Mouse (Mus musculus): ENCODE results near the gene Frmd5.

The Frmd5 gene

DNA sequence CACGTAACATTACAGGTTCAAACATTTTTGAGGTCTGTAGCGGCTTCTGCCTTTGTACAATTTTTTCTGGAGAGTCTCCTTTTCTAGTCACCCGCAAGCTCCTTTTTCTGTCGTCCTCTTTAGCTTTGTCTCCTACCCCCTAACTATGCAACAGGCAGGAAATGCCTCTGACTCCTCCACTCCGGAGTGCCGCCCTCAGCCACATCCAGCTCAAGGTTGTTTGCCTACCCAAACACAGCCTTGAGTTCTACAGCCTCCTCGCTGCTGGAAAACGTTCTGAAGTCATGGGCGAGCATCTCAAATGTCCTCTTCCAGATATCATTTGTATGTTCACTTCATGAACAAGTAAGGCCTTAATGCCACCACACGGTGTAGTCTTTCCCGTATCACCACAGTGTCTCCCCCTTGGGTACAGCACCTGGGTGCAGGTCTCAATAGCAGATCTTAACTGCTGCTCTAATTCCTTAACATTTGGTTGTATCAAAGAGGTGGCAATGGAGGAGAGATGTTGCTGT, 45.5 kb downstream of the Frmd5 start:
- DNase-seq: no peak

DNA sequence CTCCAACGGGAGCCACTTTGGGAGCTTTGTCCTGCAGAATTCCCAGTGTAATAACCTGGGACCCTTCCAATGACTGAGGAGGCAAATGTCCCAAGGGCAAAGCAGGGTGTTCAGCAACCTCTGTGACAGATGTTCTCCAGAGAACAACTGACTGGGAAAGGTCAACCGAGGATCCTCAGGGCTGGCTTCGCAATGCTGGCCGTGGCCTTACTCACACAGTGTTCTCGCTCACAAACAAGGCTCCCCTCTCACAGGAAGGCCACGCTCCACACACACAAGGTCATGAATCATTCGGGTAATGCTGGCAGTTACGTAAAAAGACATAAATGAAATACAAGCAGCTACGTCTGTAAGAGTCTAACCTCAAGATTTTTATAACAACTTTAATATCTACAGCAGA, 46.2 kb downstream of the Frmd5 start:
- DNase-seq: no peak

DNA sequence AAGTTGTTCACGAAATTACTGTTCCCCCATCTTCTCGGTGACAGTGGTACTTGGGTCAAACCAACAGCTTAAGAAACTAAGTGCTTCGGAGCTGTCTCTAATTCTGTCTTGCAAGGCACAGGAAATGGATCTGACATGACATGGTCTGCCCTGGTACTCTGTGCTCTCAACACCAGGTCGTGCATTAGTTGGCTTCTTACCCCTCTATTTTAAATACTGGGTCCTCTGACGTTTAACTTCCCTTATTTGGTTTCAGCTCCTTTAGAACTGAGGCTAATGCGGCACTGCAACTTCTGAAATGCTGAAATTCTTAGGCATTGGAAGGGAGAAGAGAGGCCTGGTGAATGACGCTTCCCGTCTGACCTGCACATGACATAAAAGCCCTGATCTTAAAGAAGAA, 48.6 kb downstream of the Frmd5 start:
- no peak for DNase-seq

DNA sequence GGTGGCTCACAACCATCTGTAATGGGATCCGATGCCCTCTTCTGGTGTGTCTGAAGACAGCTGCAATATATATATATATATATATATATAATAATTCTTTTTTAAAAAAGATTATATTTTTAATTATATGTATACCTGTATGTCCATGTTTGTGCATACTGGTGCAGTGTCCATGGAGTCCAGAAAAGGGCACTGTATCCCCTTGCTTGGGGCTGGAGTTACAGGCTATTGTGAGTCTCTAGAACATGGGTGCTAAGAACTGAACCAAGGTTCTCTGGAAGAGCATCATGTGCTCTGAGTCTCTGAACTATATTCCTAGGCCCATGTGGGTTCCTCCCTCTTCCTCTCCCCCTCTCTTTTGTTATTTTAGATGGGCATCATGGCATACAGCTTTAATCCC, 50.6 kb downstream of the Frmd5 start:
- no peak for DNase-seq

DNA sequence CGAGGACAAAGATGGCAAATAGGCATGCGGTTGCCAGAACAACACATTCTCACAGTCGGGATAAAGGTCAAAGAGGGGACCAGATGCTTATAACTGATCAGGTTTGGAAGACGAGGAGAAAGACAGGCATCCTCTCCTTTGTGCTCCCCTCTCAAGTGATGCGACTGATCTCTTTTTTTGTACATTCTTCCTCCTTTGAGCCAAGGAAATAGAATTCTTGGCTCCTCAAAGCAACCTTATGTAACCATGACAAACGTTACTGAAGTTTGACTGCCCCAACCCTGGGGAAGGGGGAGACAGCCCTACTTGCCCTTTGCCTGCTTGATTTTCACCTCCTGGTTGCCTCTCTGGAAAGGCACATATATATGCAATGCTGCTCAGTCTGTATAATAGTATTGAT, 51.8 kb downstream of the Frmd5 start:
- no peak for DNase-seq

DNA sequence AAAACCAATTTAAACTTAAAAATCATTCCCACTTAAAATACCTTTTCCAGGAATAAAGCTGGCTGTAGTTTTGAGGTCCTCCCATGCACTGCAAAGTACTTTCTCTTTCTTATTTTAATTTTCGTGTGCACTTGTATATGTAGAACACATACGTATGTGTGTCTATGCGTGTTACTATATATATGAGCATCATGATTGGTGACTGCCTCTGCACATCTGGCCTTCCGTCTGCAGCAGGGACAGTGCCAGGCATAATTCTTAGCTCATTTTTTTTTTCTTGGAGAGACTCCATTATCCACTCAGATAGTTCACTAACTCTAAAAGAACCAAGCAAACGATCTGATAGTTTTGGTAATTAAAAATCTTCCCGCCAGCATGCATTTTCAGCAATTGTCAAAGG, 56.8 kb downstream of the Frmd5 start:
- DNase-seq: no peak

DNA sequence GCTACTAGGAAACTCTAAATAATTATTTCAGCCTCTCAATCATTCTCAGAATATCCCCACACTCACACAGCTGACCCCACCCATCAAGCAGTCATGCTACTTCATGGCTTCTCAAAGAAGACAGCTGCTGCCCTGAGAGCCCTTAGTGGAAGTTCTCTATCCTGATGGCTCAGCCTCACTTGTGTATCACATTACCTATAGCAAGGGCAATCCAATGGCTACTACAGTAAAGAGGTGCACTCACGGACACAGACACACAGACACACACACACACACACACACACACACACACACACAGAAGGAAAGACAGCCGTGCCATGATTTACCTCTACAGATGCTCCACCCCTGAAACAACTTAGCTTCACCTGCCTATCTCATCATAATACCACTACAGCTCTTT, 65.7 kb downstream of the Frmd5 start:
- DNase-seq: no peak

DNA sequence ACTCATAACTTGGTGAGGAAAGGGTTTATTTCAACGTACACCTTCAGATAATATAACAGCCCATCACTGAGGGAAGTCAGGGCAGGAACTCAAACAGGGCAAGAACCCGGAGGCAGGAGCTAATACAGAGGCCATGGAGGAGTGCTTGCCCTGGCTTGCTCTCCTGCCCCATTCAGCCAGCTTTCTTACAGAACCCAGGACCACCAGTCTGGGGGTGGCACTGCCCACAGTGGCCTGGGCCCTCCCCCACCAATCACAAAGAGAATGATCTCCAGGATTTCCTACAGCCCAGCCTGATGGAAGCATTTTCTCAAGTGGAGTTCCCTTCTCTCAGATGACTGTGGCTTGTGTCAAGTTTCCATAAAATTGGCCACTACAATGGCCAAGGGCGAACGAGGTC, 67.5 kb downstream of the Frmd5 start:
- no peak for DNase-seq

DNA sequence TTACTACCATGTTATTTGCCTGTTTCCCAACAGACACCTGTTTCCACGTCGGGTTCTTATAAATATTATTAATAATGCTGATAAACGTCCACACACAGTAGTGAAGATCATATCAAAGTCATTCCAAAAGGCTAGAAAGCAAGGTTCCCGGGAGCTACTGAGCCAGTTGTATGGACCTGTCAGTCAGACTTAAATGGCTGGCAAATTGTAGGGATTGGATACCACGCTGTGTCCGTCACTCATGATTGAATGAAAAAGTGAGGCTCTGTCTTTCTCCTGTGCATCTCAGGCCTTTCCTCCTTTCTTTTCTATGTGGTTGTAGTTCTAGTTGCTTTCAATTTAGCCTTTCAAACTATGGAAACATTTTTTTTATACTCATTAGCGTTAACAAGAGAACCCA, 73.5 kb downstream of the Frmd5 start:
- no peak for DNase-seq

DNA sequence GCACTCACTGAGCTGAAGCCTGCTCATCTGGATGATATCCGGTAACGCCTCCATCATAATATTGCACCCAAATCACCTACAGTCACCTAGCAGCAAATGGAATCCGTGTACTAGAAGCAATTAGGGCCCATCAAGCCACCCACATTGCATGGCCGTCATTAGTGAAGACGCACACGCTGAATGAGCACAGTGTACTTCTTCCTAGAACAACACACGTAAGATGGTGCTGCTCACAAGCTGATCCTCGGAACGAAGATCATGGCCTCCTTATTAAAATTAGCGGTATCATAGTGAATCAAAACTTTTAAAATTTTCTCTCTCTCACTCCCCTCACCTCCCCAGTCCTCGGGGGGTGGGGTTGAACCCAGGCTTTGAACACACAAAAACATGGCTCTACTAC, 76.4 kb downstream of the Frmd5 start:
- DNase-seq: no peak

DNA sequence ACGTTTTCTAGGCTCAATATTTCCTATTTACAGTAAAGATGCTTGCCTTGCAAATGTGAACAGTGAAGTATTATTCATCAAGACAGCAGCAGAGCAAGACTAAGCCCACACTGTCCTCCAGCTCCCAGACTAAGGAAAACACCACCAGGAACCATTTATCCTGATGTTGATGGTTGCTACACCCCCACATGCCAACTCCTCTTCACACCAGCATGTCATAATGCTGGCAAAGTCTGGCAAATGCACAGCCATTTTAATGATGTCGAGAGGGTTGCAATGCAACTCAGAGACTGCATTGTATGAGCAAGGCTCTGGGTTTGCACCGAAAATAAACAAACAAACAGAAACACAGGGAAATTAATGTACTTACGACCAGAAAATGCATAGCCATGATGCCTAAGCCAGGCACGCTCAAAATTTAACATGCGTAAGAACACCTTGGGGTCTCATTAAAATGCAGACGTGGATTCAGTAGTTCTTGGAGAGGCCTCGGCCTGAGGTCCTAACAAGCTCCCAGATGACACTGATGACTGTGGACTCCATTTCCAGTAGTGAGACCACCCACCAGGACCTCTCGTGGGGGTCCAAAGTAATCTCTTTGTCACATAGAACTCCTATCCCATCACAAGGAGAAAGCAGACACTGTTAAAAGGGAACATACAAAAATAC, 77.8 kb downstream of the Frmd5 start:
- DNase-seq: no peak

DNA sequence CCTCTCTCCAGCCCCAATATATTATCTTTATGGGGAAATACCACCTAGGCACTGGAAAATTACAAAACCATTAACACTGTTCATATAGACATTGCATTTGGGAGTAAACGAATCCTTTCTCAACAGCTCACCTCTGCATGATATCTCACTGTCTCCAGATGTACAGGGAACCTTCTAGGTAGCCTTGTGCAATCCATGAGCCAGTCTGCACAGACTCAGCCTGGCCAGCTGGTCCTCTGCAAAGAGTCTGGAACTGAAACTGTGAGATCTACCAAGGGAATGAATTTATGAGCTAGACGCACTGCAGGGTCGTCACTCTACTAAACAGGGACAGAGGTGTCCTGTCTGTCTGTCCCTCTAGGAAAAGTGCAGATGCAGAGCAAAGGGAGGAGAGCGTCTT, 82.0 kb downstream of the Frmd5 start:
- DNase-seq: no peak

DNA sequence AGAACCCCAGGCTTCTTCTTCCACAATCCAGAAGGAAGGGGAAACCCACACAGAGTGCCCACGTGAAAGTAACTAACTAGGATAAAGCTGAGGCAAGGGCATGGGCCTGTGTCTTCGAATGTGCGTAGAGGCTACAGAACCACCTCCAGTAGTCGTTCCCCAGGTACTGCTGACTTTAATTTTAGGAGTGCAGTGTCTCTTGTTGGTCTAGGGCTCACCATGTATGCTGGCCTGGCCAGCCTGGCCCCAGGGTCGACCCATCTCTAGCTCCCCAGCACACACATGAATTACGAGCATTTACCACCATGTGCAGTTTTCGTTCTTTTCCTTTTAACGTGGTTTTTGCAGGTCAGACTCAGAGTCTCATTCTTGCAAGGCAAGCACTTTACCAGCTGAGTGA, 83.1 kb downstream of the Frmd5 start:
- DNase-seq: no peak

DNA sequence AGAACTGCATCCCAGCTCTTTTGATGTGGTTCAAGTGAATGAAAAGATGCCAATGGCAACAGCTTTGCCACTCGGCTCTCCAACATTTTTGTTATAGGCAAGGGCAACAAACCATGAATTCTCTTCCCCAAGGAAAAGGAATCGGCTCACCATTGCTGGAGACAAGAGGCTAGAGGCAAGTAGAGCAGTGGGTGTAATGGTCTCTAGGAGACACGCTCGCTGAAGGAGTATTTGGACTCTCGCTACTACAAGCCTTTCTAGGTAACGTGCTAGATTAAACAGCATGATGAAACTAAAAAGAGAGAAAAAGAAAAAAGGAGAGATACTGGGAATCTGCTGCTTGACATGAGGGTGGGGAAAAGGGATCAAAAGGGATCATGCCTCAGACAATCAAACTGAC, 87.9 kb downstream of the Frmd5 start:
- no peak for DNase-seq

DNA sequence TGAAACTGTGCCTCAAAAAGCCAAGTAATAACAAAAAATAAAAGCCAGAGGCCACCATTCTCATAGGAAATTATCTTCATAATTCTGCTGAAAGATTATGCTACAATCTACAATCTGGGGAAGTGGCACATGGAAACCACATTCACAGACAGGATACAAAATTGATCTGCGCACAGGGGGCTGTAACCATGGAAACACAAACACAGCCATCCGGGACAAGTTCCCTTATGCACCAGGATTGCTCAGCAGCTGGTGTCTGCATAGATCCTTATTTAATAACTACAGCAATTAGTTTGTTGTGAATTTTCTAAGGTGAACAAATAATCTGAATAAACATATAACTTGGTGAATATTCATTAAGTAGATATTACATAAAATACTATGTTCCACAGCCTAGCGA, 89.8 kb downstream of the Frmd5 start:
- no peak for DNase-seq

DNA sequence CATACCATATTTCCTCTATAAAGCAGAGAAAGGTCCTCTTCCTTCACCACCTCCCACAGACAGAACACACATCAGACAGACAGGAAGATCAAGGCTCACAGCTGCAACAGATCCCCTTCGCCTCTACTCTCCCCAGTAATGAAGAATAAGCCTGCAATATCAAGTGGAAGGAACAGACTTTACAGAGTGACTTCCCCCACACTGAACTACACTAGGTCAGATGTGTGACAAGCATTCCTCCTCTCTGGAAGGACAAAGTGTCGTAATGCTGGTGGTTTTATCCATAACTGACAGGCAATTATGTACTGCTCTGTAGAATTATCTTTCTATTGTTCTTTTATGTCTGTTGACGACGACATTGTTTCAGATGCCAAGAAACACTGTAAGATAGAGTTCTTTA, 93.3 kb downstream of the Frmd5 start:
- no peak for DNase-seq

DNA sequence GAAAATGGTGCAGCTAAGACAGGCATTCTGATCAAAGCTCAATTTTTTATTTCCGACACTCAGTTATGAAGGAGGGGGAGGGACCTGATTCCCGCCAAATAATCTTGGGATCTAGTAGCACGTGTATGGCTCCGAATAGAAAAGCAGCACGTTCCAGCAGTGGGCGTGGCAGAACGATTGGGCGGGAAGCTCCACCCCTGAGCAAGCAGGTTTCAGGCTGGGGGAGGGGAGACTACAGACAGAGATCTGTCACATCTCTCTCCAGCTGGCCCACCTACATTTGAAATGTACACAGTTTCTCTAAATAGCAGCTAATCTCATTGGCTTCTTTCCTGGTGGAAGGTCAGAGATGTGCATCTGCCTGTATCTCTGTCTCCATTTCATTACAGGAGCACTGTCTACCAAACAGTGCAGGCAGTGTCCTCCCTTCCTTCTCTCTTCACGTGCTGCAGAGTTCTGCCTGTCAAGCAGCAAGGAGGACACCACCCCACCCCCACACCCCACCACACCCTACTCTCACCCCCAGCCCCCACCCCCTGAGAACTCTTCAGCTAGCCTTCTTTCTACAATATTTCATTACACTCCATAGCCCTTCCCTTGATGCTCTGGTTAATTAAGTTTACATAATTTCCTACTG, 95.0 kb downstream of the Frmd5 start:
- no peak for DNase-seq

DNA sequence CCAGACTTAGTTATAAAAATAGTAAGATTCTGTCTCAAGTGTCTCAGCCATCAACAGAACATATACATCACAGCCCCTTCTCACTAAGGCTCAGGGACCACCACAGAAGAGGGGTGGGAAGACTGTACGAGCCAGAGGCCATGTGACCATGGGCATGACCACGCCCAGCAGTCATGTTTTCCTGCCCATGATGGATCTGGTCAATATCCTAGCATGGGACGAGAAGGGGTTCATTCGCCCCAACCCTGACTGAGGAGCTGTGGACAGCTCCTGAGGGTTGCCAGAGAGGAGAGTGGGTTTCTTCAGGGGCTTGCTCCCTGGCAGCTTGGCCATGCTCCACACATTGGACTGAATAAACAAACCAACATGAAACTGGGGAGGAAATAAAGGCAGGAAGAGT, 97.8 kb downstream of the Frmd5 start:
- no peak for DNase-seq

DNA sequence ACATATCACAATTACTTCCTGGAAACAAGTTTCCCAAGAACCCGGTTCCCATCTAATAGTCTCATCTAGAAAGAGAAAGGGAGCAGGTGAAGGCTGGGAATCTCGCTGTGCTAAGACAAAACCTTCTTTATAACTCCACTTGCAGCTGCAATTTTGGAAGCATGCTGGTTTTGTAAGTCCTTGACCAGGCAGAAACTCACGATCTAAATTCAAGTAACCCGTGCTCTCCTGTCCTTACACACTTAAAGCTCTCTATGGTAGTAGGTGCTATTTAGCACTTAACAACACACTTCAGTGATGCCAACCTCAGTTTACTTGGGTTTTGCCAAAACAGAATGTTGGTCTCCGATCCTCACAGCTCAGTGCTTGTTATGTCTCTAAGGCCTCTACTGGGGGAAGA, 99.4 kb downstream of the Frmd5 start:
- DNase-seq: no peak

DNA sequence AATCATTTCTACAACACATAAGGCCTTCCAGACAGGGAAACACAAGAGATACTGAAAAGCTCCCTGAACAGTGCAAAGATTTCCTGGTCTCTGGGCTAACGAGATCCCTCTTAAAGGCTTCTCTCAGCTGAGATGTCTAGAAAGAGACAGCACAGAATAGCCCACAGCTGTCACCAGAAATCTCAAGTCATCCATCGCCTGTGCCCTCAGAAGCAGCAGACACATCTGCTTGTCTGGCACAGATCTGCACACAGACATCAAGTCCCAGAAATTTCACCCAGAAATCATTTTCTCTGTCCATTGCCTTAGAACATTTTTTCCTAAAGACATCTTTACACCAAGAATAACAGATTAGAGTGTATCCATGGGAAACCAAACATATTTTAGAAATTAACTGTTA, 101.1 kb downstream of the Frmd5 start:
- DNase-seq: no peak

DNA sequence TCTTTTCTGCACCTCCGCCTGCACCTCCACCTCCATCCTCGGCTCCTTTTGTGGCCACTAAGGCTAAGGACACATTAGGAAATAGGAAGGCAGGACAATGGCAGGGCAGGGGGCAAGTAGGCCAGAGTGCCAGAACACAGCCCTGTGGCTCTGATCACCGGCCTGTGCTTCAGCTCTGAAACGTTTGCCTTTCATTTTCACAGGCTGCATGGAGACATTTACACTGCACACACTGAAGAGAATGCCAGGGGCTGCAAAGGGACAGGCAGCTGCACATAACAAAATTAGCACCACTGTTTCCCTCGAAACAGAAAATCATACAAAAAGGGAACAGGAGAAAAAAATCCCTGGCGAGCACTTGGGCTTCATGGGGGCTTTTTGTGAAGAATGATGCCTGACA, 107.6 kb downstream of the Frmd5 start:
- no peak for DNase-seq

DNA sequence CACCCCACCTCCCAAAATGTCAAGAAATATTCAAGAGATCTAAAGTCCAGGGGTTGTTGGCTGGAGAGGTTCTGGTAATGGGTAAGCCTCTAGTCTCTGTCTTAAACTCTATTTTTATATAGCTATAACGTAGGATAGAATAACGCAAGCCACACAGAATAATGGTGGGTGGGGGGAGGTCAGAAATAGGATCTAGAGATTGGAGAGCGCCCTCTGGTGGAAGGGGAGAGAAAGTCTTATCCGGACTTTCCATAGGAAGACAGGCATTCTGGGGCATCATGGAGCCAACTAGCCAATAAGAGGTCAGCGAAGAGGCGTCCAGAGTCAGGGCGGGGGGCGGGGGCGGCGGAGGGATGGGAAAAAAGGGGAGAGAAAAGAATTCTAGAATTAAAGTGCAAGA, 111.5 kb downstream of the Frmd5 start:
- DNase-seq: no peak

DNA sequence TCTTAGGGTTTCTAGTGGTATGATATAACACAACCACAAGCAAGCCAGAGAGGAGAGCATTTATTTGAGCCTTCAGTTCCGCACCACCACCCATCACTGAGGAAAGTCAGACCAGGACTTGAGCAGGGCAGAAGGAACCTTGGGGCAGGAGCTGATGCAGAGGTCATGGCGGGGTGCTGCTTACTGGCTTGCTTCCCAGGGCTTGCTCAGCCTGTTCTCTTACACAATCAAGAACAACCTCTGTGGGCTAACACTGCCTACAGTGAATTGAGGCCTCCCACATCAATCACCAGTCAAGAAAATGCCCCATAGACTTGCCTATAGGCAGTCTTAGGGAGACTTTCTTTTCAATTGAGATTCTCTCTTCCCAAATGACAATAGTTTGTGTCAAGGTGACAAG, 118.8 kb downstream of the Frmd5 start:
- no peak for DNase-seq

DNA sequence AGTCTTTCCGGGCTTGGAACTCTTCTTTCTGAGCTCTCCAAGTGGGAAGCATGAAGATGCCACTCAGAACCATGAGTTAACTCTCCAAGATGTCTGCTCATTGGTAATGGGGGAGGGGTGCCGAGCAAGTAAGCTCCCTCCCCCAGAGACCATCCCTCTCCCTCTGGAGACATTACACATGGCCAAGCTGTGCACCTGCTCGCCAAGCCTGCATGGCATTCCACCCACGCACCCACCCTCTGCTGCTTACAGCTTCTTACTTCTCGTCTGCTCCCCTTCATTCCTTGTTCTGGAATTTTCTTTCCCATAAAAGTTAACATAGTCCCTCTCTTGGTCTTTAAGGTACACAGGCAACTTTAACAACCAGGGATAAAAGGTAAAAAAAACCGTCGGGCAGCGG, 123.3 kb downstream of the Frmd5 start:
- DNase-seq: no peak

DNA sequence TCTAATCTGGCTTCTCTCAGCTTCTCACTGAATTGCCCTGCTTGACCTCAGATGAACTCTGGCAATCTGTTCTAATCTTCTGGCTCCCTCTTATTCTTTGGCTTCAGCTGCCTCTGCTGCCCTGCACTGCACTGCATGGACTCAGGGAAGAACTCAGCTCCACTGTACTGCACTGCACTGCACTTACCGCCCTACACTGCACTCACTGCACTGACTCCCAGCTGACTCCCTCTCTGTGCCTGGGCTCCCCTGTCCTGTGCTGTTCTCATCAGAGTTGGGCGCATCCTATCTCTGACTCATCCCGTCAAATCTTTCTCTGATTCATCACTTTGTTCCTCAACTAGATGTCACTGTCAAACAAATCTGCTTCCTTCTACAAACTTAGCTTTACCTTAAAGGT, 124.5 kb downstream of the Frmd5 start:
- DNase-seq: no peak
